Mouse (Mus musculus) WW6 (cell line): ENCODE measurements around the gene Schip1.

ENCODE experiments used
- DNase-seq: peaks from one replicate; pipeline ENCODE4 v3.0.0-alpha.2; 2013; ENCODE audit warnings: low read depth, low spot score

Schip1 gene

GRCm38 (mm10) chr3:68470061-68470460, 405.5 kb downstream of the Schip1 start:
- DNase-seq, result no peak

- DNase-seq, result no peak
These were observed 406.0 kb downstream of the Schip1 start for GRCm38 (mm10) chr3:68470622-68471021.

- no peak for DNase-seq
These were observed 411.7 kb downstream of the Schip1 start for GRCm38 (mm10) chr3:68476336-68476735.

GRCm38 (mm10) chr3:68477478-68477877, 412.9 kb downstream of the Schip1 start:
- no peak for DNase-seq

- DNase-seq, result no peak
These were observed 414.7 kb downstream of the Schip1 start for GRCm38 (mm10) chr3:68479266-68479665.

- no peak for DNase-seq
These were observed 418.9 kb downstream of the Schip1 start for GRCm38 (mm10) chr3:68483517-68483916.

- no peak for DNase-seq
These were observed 419.4 kb downstream of the Schip1 start for GRCm38 (mm10) chr3:68484021-68484420.

GRCm38 (mm10) chr3:68484561-68484960, 420.0 kb downstream of the Schip1 start:
- no peak for DNase-seq

GRCm38 (mm10) chr3:68487621-68488020, 423.0 kb downstream of the Schip1 start:
- no peak for DNase-seq

- DNase-seq, result no peak
These were observed 423.7 kb downstream of the Schip1 start for GRCm38 (mm10) chr3:68488316-68488715.

GRCm38 (mm10) chr3:68491516-68491915, 426.9 kb downstream of the Schip1 start:
- no peak for DNase-seq

- no peak for DNase-seq
These were observed 427.5 kb downstream of the Schip1 start for GRCm38 (mm10) chr3:68492066-68492465.

- peak; percentile 76 for DNase-seq
These were observed 427.9 kb downstream of the Schip1 start for GRCm38 (mm10) chr3:68492513-68492912.

- DNase-seq, result peak; percentile 70
These were observed 428.6 kb downstream of the Schip1 start for GRCm38 (mm10) chr3:68493170-68493585.

GRCm38 (mm10) chr3:68493586-68494295, 429.1 kb downstream of the Schip1 start:
- DNase-seq, result peak; percentile 77

- no peak for DNase-seq
These were observed 429.9 kb downstream of the Schip1 start for GRCm38 (mm10) chr3:68494296-68495095.

- no peak for DNase-seq
These were observed 430.6 kb downstream of the Schip1 start for GRCm38 (mm10) chr3:68495096-68495735.

- no peak for DNase-seq
These were observed 431.2 kb downstream of the Schip1 start for GRCm38 (mm10) chr3:68495736-68496242.

- no peak for DNase-seq
These were observed 431.9 kb downstream of the Schip1 start for GRCm38 (mm10) chr3:68496513-68496912.

GRCm38 (mm10) chr3:68499532-68500152, 435.0 kb downstream of the Schip1 start:
- no peak for DNase-seq

- no peak for DNase-seq
These were observed 440.2 kb downstream of the Schip1 start for GRCm38 (mm10) chr3:68504838-68505237.
